Mouse (Mus musculus): ENCODE measurements around the gene Nek1.

- TF ChIP-seq CTCF (conservative IDR thresholded peaks at IDR 0.05; ENCODE audit: low read length): no peak
- no peak for TF ChIP-seq NANOG (IDR thresholded peaks at IDR 0.05; ENCODE audit: borderline replicate concordance, low read length)
These were observed 11.6 kb upstream of the Nek1 start for GRCm38 (mm10) chr8:60981388-60981787.

Measured in E14TG2a.4 (cell line).